Mouse (Mus musculus) bone marrow macrophage, adult 2 months (primary cell): Measurements from ENCODE around the gene Nek1.

Source experiments
- CTCF ChIP-seq: IDR thresholded peaks from 2 replicates; pipeline ENCODE4 v1.5.1; 2012; ENCODE audit warnings: low read depth, mild to moderate bottlenecking, low read length, moderate library complexity
- POLR2A ChIP-seq: IDR thresholded peaks from 2 replicates; pipeline ENCODE4 v1.6.1; 2012; ENCODE audit warnings: mild to moderate bottlenecking, low read depth, low read length, borderline replicate concordance

DNA sequence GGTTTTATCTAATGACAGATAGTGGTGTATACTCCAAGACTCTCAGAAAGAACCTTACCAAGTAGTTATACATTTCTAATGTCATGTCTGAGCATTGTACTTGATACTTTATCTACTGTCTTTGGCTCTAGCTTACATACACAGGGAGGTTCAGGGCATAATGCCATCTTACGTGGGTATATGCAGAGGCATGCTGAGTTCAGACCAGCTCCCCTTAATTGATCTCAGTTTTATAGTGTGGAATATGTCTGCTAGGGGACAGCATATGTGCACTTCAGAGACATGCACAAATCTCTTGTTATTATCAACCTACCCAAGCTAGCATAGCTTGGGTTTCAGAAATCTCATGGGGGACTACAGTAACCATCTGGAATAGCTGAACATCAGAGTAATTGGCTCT lies 60.0 kb downstream of the Nek1 start:
- TF ChIP-seq CTCF (no peak), POLR2A (no peak)
